Mouse (Mus musculus) C2C12 (cell line): ENCODE data around the gene Ski. TPM values are rescaled to one million over a fixed set of nuclear protein-coding genes. Genes with fewer than 3 reads are reported as not detected.

Experiments used
- H3K27me3 ChIP-seq: one replicate; pipeline ENCODE4 v1.6.1; 2011; ENCODE audit not compliant: control insufficient read depth, insufficient read depth, insufficient read length
- H3K36me3 ChIP-seq: one replicate; pipeline ENCODE4 v1.6.1; 2011; ENCODE audit not compliant: control insufficient read depth, insufficient read depth
- H3K4me3 ChIP-seq: one replicate; pipeline ENCODE4 v1.5.1; 2011; ENCODE audit warnings: mild to moderate bottlenecking, control low read depth; ENCODE audit not compliant: poor library complexity, insufficient read depth, severe bottlenecking
- H3K79me2 ChIP-seq: one replicate; pipeline ENCODE4 v1.6.1; 2011; ENCODE audit not compliant: control insufficient read depth, insufficient read depth
- H3K79me3 ChIP-seq: one replicate; pipeline ENCODE4 v1.6.1; 2011; ENCODE audit warnings: low read depth, control low read depth
- H3ac ChIP-seq: one replicate; pipeline ENCODE3; 2011; ENCODE audit warnings: low read depth; ENCODE audit not compliant: control insufficient read depth, insufficient read length
- CEBPB ChIP-seq: IDR thresholded peaks from one replicate; pipeline ENCODE4 v1.6.1; 2011; ENCODE audit warnings: low read depth, mild to moderate bottlenecking, control low read depth, moderate library complexity
- CTCF ChIP-seq: IDR thresholded peaks from one replicate; pipeline ENCODE4 v1.5.1; 2011; ENCODE audit not compliant: control insufficient read depth, insufficient read depth, insufficient read length
- FOSL1 ChIP-seq: IDR thresholded peaks from one replicate; pipeline ENCODE4 v1.8.0; 2011; ENCODE audit warnings: mild to moderate bottlenecking, low read length; ENCODE audit not compliant: poor library complexity, insufficient read depth, severe bottlenecking
- MAX ChIP-seq: IDR thresholded peaks from one replicate; pipeline ENCODE4 v1.6.1; 2011; ENCODE audit warnings: mild to moderate bottlenecking, control low read depth
- MYOD1 ChIP-seq: IDR thresholded peaks from one replicate; pipeline ENCODE4 v1.6.1; 2011; ENCODE audit warnings: low read depth; ENCODE audit not compliant: control insufficient read depth, insufficient read length
- MYOG ChIP-seq: IDR thresholded peaks from one replicate; pipeline ENCODE4 v1.6.1; 2011; ENCODE audit not compliant: control insufficient read depth, insufficient read length; ENCODE audit errors: extremely low read depth
- USF1 ChIP-seq: IDR thresholded peaks from one replicate; pipeline ENCODE4 v1.6.1; 2011; ENCODE audit warnings: low read depth, mild to moderate bottlenecking, control low read depth, moderate library complexity
- polyA plus RNA-seq: library from polyadenylated mRNA; unstranded; fragments of >200 nt; fragmentation: generic; extraction: Trizol; gene quantifications from one replicate; pipeline ENCODE4 v1.2.1, GENCODE M21; 2012; ENCODE audit warnings: missing spikeins

Ski gene
- polyA plus RNA-seq, 1 experiment = 45.2 TPM

DNA sequence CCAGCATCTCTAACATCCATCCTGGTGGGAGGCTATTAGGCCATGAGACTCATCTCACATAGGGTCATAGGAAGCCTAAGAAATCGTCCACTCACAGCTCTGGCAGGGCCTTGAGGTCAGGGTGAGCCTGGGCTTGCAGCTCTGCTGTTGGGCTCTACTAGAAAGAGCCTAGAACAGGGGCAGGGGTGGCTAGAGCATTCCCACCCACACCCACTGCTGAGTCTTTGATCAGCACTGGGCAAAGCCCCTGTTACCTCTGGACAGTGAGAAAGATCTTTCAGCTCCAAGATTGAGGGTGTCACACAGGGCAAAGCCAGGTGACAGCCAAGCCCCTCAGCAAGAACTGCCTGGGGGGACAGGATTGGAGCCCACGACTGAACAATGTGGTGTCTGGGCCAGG, 79.0 kb downstream of the Ski start:
- Histone ChIP-seq H3K79me3 (no peaks in the 10 kb centered on the region), H3K27me3 (no peaks in the 10 kb centered on the region), H3K79me2 (no peaks in the 10 kb centered on the region), H3ac (no peak overlapping the region), H3K4me3 (no peak overlapping the region), H3K36me3 (no peaks in the 10 kb centered on the region)
- TF ChIP-seq CTCF (no peak), CEBPB (no peak), FOSL1 (no peak), MYOG (no peak), USF1 (no peak), MYOD1 (no peak), MAX (no peak)

DNA sequence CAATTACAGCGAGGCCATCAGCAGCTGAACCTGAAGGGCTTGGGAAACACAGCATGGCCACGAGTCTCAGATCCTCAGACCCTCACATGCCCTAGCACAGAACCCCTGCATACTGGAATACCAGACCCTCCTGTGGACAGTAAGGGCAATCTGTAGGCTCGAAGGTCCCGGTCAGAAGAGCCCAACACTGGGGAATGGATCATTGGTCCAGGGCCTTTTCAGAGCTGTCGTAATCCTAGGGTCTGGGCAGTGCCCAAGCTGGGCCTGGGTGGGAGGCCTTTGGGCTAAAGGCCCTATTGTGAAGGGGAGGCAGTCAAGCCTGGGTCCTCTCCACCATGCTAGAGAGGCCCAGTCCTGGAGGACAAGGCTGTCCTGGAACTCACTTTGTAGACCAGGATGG, 79.6 kb downstream of the Ski start:
- H3K79me3 ChIP-seq = no peaks in the 10 kb centered on the region
- H3K79me2 ChIP-seq = no peaks in the 10 kb centered on the region
- H3K27me3 ChIP-seq = no peaks in the 10 kb centered on the region
- H3ac ChIP-seq = no peak overlapping the region
- no peaks in the 10 kb centered on the region for H3K36me3 ChIP-seq
- TF ChIP-seq CEBPB = no peak
- TF ChIP-seq MAX = no peak
- no peak for TF ChIP-seq MYOD1
- TF ChIP-seq USF1 = no peak
- TF ChIP-seq FOSL1 = no peak
- no peak for TF ChIP-seq MYOG
- TF ChIP-seq CTCF = no peak
- H3K4me3 ChIP-seq = no peak overlapping the region

DNA sequence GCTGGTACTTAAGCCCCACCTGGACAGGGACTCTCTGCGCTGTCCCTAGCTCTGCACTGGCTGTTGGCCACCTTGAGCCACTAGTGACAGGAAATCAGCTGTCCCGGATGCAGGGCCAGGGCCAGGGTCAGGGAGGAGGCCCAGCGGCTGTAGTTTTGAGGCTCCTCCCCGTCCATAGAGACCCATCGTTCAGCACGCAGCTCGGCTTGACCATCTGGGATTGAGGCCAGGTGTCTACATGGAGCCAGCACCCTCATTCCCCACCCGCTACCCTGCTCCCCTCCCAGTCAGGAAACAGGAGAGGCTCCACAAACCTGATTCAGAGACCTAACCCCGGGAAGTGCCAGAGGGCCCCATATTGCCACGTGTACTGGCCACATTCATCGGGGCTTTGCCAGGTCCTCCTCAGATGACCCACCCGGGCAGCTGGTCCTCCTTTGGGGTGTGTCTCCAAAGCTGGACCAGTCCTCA, 81.6 kb downstream of the Ski start:
- no peaks in the 10 kb centered on the region for H3K79me3 ChIP-seq
- H3K4me3 ChIP-seq = no peak overlapping the region
- TF ChIP-seq MAX (no peak), MYOG (no peak), CEBPB (no peak), FOSL1 (no peak), MYOD1 (no peak)
- H3ac ChIP-seq = no peak overlapping the region
- no peaks in the 10 kb centered on the region for H3K27me3 ChIP-seq
- H3K36me3 ChIP-seq = no peaks in the 10 kb centered on the region
- H3K79me2 ChIP-seq = no peaks in the 10 kb centered on the region

DNA sequence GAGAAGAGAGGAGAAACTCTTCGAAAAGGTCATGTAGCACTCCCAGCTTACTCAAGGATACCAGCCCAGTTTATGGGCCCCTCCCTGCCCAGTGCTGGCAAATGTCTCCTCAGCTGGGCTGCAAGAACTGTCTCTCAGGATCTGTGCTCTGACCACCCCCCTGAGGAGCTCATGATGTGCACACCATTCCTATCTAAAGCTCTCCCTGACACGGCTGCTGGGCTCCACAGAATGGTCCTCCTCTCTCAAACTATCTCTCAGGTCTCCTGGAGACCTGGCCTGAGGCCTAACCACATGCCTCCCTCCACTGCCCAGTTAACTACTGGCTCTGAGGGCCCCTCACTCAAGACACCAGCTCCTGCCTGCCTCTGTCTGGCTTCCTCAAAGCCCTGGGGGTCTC, 82.2 kb downstream of the Ski start:
- no peak overlapping the region for H3ac ChIP-seq
- H3K27me3 ChIP-seq = no peaks in the 10 kb centered on the region
- H3K79me2 ChIP-seq = no peaks in the 10 kb centered on the region
- H3K36me3 ChIP-seq = no peaks in the 10 kb centered on the region
- TF ChIP-seq MAX (no peak), FOSL1 (no peak), USF1 (no peak), CEBPB (no peak), MYOG (no peak), MYOD1 (no peak), CTCF (no peak)
- no peaks in the 10 kb centered on the region for H3K79me3 ChIP-seq
- no peak overlapping the region for H3K4me3 ChIP-seq

DNA sequence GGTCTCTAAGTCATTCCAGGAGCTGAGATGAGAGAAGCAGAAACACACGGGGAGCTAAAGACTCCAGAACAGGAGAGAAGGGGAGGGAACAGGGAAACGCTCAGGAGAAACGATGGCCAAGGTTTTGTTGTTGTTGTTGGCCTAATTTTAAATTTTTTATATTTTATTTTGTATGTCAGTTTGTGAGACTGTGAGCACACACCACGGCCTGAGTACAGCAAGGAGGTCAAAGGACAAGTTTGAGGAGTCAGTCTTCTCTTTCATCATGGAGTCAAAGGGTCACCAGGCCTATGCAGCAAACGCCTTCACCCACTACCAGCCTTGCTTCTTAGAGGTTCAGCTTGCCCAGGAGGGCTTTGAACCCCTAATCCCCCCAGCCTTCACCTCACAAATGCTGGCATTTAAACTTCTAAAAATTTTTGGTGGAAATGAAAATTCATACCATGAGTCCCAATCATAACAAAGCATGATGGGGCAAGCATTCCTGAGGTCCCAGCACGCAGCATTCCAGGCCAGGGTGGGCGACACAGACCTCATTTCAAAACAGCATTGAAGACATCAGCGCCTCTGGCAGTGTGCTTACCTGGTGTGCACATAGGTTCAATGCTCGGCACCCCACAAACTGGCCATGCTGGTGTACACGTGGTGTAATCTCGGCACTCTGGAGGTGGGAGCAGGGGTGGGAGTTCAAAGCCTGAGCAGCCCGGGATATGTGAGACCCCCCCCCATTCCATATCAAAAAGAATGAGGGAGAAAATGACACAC, 82.9 kb downstream of the Ski start:
- H3K79me2 ChIP-seq = no peaks in the 10 kb centered on the region
- no peak for TF ChIP-seq MYOG
- no peak for TF ChIP-seq MAX
- TF ChIP-seq CEBPB = no peak
- TF ChIP-seq FOSL1 = no peak
- TF ChIP-seq MYOD1 = no peak
- no peaks in the 10 kb centered on the region for H3K36me3 ChIP-seq

More for the DNA sequence above, 82.9 kb downstream of the Ski start:
- no peaks in the 10 kb centered on the region for H3K27me3 ChIP-seq
- no peaks in the 10 kb centered on the region for H3K79me3 ChIP-seq
- no peak overlapping the region for H3K4me3 ChIP-seq
- no peak overlapping the region for H3ac ChIP-seq
